Mouse (Mus musculus) ES-Bruce4 (cell line): Measurements from ENCODE around the gene Pde3b. TPM values are rescaled to one million over a fixed set of nuclear protein-coding genes. Genes with fewer than 3 reads are reported as not detected.
A peak's percentile ranks its signal among the peaks of the same experiment; 100 is the strongest.
"Not testable (repeated sequence)": the region's sequence is repeated elsewhere in the genome, so short reads cannot be mapped to it uniquely, and the experiment has no call there.

ENCODE experiments used
- H3K27ac ChIP-seq: 2 replicates; pipeline ENCODE4 v1.5.1; 2012; ENCODE audit warnings: low read length, inconsistent platforms; ENCODE audit not compliant: insufficient read depth
- H3K27me3 ChIP-seq: 2 replicates; pipeline ENCODE4 v1.6.1; 2012; ENCODE audit warnings: mild to moderate bottlenecking, low read length, inconsistent platforms; ENCODE audit not compliant: control insufficient read depth, poor library complexity, insufficient read depth, severe bottlenecking
- H3K36me3 ChIP-seq: 2 replicates; pipeline ENCODE4 v1.6.1; 2012; ENCODE audit warnings: inconsistent platforms, mild to moderate bottlenecking, low read length, moderate library complexity; ENCODE audit not compliant: control insufficient read depth, poor library complexity, insufficient read depth, severe bottlenecking
- H3K4me1 ChIP-seq: one replicate; pipeline ENCODE4 v1.8.1; 2011; ENCODE audit warnings: low read length; ENCODE audit not compliant: control insufficient read depth, insufficient read depth
- H3K4me3 ChIP-seq: 2 replicates; pipeline ENCODE4 v1.5.1; 2011; ENCODE audit warnings: low read depth, mild to moderate bottlenecking, low read length
- H3K9ac ChIP-seq: 2 replicates; pipeline ENCODE4 v1.6.1; 2012; ENCODE audit warnings: low read depth, mild to moderate bottlenecking, inconsistent platforms; ENCODE audit not compliant: poor library complexity, severe bottlenecking
- H3K9me3 ChIP-seq: replicated peaks from 2 replicates; pipeline ENCODE4 v1.6.1; 2012; ENCODE audit warnings: mild to moderate bottlenecking, low read length, inconsistent platforms; ENCODE audit not compliant: control insufficient read depth, poor library complexity, insufficient read depth, severe bottlenecking
- CTCF ChIP-seq: IDR thresholded peaks from one replicate; pipeline ENCODE4 v1.8.1; 2011; ENCODE audit warnings: low read depth, low read length
- EP300 ChIP-seq: IDR thresholded peaks from 2 replicates; pipeline ENCODE4 v1.6.1; 2011; ENCODE audit warnings: low read depth, low read length; ENCODE audit not compliant: insufficient read depth
- POLR2A ChIP-seq: IDR thresholded peaks from one replicate; pipeline ENCODE4 v1.8.1; 2011; ENCODE audit warnings: low read length; ENCODE audit not compliant: insufficient read depth
- polyA plus RNA-seq: library from polyadenylated mRNA; stranded (reverse); fragments of >200 nt; gene quantifications from 2 replicates; pipeline ENCODE4 v1.2.4, GENCODE M21; 2011; ENCODE audit warnings: low read depth; ENCODE audit not compliant: missing spikeins, insufficient read depth, insufficient read length

Pde3b gene
- polyA plus RNA-seq, 1 experiment: 15.7 TPM

GRCm38 (mm10) chr7:114508879-114509278 lies 93.8 kb downstream of the Pde3b start:
- TF ChIP-seq EP300: no peak
- no peak for TF ChIP-seq POLR2A
- Histone ChIP-seq H3K4me3 (no peak overlapping the region), H3K4me1 (no peaks in the 10 kb centered on the region), H3K36me3 (no peaks in the 10 kb centered on the region), H3K27me3 (no peaks in the 10 kb centered on the region), H3K9me3 (no peaks in the 10 kb centered on the region), H3K9ac (no peak overlapping the region), H3K27ac (no peak overlapping the region)

GRCm38 (mm10) chr7:114520122-114520521 lies 105.0 kb downstream of the Pde3b start:
- Histone ChIP-seq H3K4me1 (no peaks in the 10 kb centered on the region), H3K27me3 (no peaks in the 10 kb centered on the region), H3K9me3 (no peaks in the 10 kb centered on the region), H3K4me3 (no peak overlapping the region), H3K27ac (no peak overlapping the region), H3K9ac (no peak overlapping the region), H3K36me3 (no peaks in the 10 kb centered on the region)
- TF ChIP-seq CTCF (no peak), POLR2A (no peak), EP300 (no peak)

GRCm38 (mm10) chr7:114526245-114526644 lies 111.2 kb downstream of the Pde3b start:
- Histone ChIP-seq H3K27ac (no peak overlapping the region), H3K4me3 (no peak overlapping the region), H3K4me1 (peaks cover 1% of the 10 kb centered on the region), H3K27me3 (no peaks in the 10 kb centered on the region), H3K36me3 (no peaks in the 10 kb centered on the region), H3K9me3 (no peaks in the 10 kb centered on the region), H3K9ac (no peak overlapping the region)
- TF ChIP-seq POLR2A (no peak), EP300 (no peak), CTCF (no peak)

- Histone ChIP-seq H3K27me3 (no peaks in the 10 kb centered on the region), H3K4me1 (no peaks in the 10 kb centered on the region), H3K4me3 (no peak overlapping the region), H3K9ac (no peak overlapping the region), H3K36me3 (no peaks in the 10 kb centered on the region), H3K9me3 (no peaks in the 10 kb centered on the region), H3K27ac (no peak overlapping the region)
- no peak for TF ChIP-seq EP300
- no peak for TF ChIP-seq POLR2A
- no peak for TF ChIP-seq CTCF
Measured at GRCm38 (mm10) chr7:114536179-114536578, 121.1 kb downstream of the Pde3b start.

- Histone ChIP-seq H3K9me3 (no peaks in the 10 kb centered on the region; the same call in 1 of the 2 replicates), H3K4me3 (peak within 1 kb of the TSS; percentile 36), H3K27ac (no peak within 1 kb of the TSS), H3K4me1 (no peaks in the 10 kb centered on the region), H3K9ac (peak within 1 kb of the TSS; percentile 36), H3K27me3 (no peaks in the 10 kb centered on the region), H3K36me3 (no peaks in the 10 kb centered on the region)
- TF ChIP-seq EP300 (no peak), POLR2A (no peak), CTCF (no peak)
Measured at GRCm38 (mm10) chr7:114562531-114563241, 147.6 kb downstream of the Pde3b start, which contains the start of gene Cyp2r1. Gene Cyp2r1 (minus strand): TSS chr7:114562972.

GRCm38 (mm10) chr7:114573866-114574265 lies 158.8 kb downstream of the Pde3b start:
- not testable (repeated sequence) for H3K27me3 ChIP-seq, H3K4me3 ChIP-seq, H3K9ac ChIP-seq, H3K27ac ChIP-seq, H3K36me3 ChIP-seq, H3K4me1 ChIP-seq, H3K9me3 ChIP-seq
